ENCODE assay signal across 8 mouse cellular contexts in genomic region chr15:100613584-100613983, GRCm38 (mm10). TPM values are rescaled to one million over a fixed set of nuclear protein-coding genes. Genes with fewer than 3 reads are reported as not detected.
DNase-seq lines count a peak whose midpoint lies in the region; ATAC-seq and TF ChIP-seq lines count a peak whose summit lies in the region.

No protein-coding gene starts in this region.

- peak; percentile 90 for DNase-seq in ES-CJ7 (ENCODE audit: low read depth, low spot score)
- peak; percentile 74 for DNase-seq in c-Kit-positive CD71-positive TER-119-positive erythroid progenitor cells, embryonic 14.5 days (ENCODE audit: low spot score)
- peak; percentile 91 for DNase-seq in forebrain, embryonic 11.5 days (ENCODE audit: low spot score)
- peak; percentile 79 to 88 for DNase-seq in heart, postnatal 10 days
- peak; percentile 85 to 88 for DNase-seq in kidney, postnatal 4 days
- DNase-seq in lung, embryonic 14.5 days: peak; percentile 88
- peak; percentile 50 to 57 for DNase-seq in thymus, adult 18-20 months

- H3K4me3 ChIP-seq in forebrain, embryonic 11.5 days (ENCODE audit: low read depth, low read length): no peak overlapping the region
- peak overlapping the region; percentile 5 for H3K4me3 ChIP-seq in lung, embryonic 14.5 days (ENCODE audit: low read depth, low read length)
- no peak overlapping the region for H3K4me3 ChIP-seq in olfactory bulb, adult 2 months (ENCODE audit: insufficient read depth, low read depth, low read length)

- H3K4me2 ChIP-seq in forebrain, embryonic 11.5 days (ENCODE audit: low read depth, low read length, severe bottlenecking): peak overlapping the region; percentile 40; the same call in 1 of the 2 replicates
- peak overlapping the region; percentile 50 for H3K4me2 ChIP-seq in lung, embryonic 14.5 days

- H3K27me3 ChIP-seq in forebrain, embryonic 11.5 days (ENCODE audit: control insufficient read depth, insufficient read depth, low read length): no peaks in the 10 kb centered on the region
- H3K27me3 ChIP-seq in lung, embryonic 14.5 days (ENCODE audit: insufficient read depth, low read length): no peaks in the 10 kb centered on the region

- no peak overlapping the region for H3K27ac ChIP-seq in forebrain, embryonic 11.5 days (ENCODE audit: low read depth, low read length)
- H3K27ac ChIP-seq in lung, embryonic 14.5 days (ENCODE audit: low read depth): no peak overlapping the region
- H3K27ac ChIP-seq in olfactory bulb, adult 2 months (ENCODE audit: insufficient read depth, low read depth, low read length): no peak overlapping the region

- 0 out of 2 replicates have a peak, but pooled peaks cover 2% of the 10 kb centered on the region for H3K36me3 ChIP-seq in forebrain, embryonic 11.5 days (ENCODE audit: control insufficient read depth, insufficient read depth, low read length)
- H3K36me3 ChIP-seq in lung, embryonic 14.5 days (ENCODE audit: insufficient read depth): peaks cover 14% of the 10 kb centered on the region

- 0 out of 2 replicates have a peak overlapping the region, but pooled peaks have one; percentile 35 for H3K9ac ChIP-seq in forebrain, embryonic 11.5 days (ENCODE audit: low read length)
- 0 out of 2 replicates have a peak overlapping the region, but pooled peaks have one; percentile 2 for H3K9ac ChIP-seq in lung, embryonic 14.5 days

- no peaks in the 10 kb centered on the region for H3K9me3 ChIP-seq in forebrain, embryonic 11.5 days (ENCODE audit: control insufficient read depth, low read length)
- no peaks in the 10 kb centered on the region for H3K9me3 ChIP-seq in lung, embryonic 14.5 days (ENCODE audit: low read depth, low read length)

- H3K4me1 ChIP-seq in forebrain, embryonic 11.5 days (replicated peaks; ENCODE audit: control insufficient read depth, insufficient read depth, low read length): peaks cover 7% of the 10 kb centered on the region; the same call in 1 of the 2 replicates
- H3K4me1 ChIP-seq in lung, embryonic 14.5 days (ENCODE audit: insufficient read depth): peaks cover 3% of the 10 kb centered on the region; the same call in 1 of the 2 replicates
- H3K4me1 ChIP-seq in olfactory bulb, adult 2 months (ENCODE audit: control insufficient read depth, insufficient read depth, low read length): peaks cover 15% of the 10 kb centered on the region

- intact Hi-C loops in heart, postnatal 10 days (cut with DNase I): loop anchor here (1.0 to 5.0 kb wide), 5 partner anchors 15 to 146 kb away; partner anchors contain the start of genes Letmd1 and Pou6f1

- no peak for ATAC-seq in forebrain, embryonic 11.5 days (replicated peaks; ENCODE audit: low FRiP score)
- no peak for ATAC-seq in lung, embryonic 14.5 days (ENCODE audit: insufficient read depth)

- TF ChIP-seq CTCF in lung, embryonic 14.5 days (IDR thresholded peaks at IDR 0.05; ENCODE audit: low read depth): peak; percentile 90
- TF ChIP-seq CTCF in olfactory bulb, adult 2 months (IDR thresholded peaks at IDR 0.05; ENCODE audit: insufficient read depth, low read depth, low read length): peak; percentile 87

- 10% methylated on average over 16 of the region's 16 CpGs for WGBS in forebrain, embryonic 11.5 days
- 10% methylated on average over 16 of the region's 16 CpGs for WGBS in lung, embryonic 14.5 days
- 5% methylated on average over 16 of the region's 16 CpGs for WGBS in olfactory bulb, adult 2 months

- TF ChIP-seq POLR2A in olfactory bulb, adult 2 months (IDR thresholded peaks at IDR 0.05; ENCODE audit: insufficient read depth, low read depth, low read length): no peak

RNA-seq across cellular contexts. Expression of gene Dazap2, which starts 1.6 kb away (rescaled TPM):
- 228 and 235 TPM in 2 replicates for polyA plus RNA-seq in forebrain, embryonic 11.5 days (2014; fragmentation: Nextera tagmentation; extraction: Ambion mirVana)
- 100 to 1,000 TPM; 176 to 183 TPM for total RNA-seq in heart, postnatal 10 days (2021)
- polyA plus RNA-seq in lung, embryonic 14.5 days (2014; fragmentation: Nextera tagmentation; extraction: Ambion mirVana): 210 and 231 TPM in 2 replicates
- not detected in 2 replicates for polyA plus RNA-seq in olfactory bulb, adult 2 months (2012; ENCODE audit: insufficient read depth, insufficient read length, low replicate concordance, missing spikeins)

RNA-seq across cellular contexts. Expression of gene Pou6f1, which starts 13.8 kb away (rescaled TPM):
- 15.6 and 17.1 TPM in 2 replicates for polyA plus RNA-seq in forebrain, embryonic 11.5 days (2014; fragmentation: Nextera tagmentation; extraction: Ambion mirVana)
- 10 to 100 TPM; 20.9 to 21.6 TPM for total RNA-seq in heart, postnatal 10 days (2021)
- polyA plus RNA-seq in lung, embryonic 14.5 days (2014; fragmentation: Nextera tagmentation; extraction: Ambion mirVana): 6.5 and 7.6 TPM in 2 replicates
- polyA plus RNA-seq in olfactory bulb, adult 2 months (2012; ENCODE audit: insufficient read depth, insufficient read length, low replicate concordance, missing spikeins): not detected in 2 replicates

RNA-seq across cellular contexts. Expression of gene Smagp, which starts 23.2 kb away (rescaled TPM):
- 3.7 and 4.1 TPM in 2 replicates for polyA plus RNA-seq in forebrain, embryonic 11.5 days (2014; fragmentation: Nextera tagmentation; extraction: Ambion mirVana)
- total RNA-seq in heart, postnatal 10 days (2021): 10 to 100 TPM; 20.5 to 25.8 TPM
- 9.5 and 11.9 TPM in 2 replicates for polyA plus RNA-seq in lung, embryonic 14.5 days (2014; fragmentation: Nextera tagmentation; extraction: Ambion mirVana)
- not detected in 2 replicates for polyA plus RNA-seq in olfactory bulb, adult 2 months (2012; ENCODE audit: insufficient read depth, insufficient read length, low replicate concordance, missing spikeins)

RNA-seq across cellular contexts. Expression of gene Bin2, which starts 55.8 kb away (rescaled TPM):
- 3.9 and 5.4 TPM in 2 replicates for polyA plus RNA-seq in forebrain, embryonic 11.5 days (2014; fragmentation: Nextera tagmentation; extraction: Ambion mirVana)
- 1 to 10 TPM; 1.4 to 2.2 TPM for total RNA-seq in heart, postnatal 10 days (2021)
- polyA plus RNA-seq in lung, embryonic 14.5 days (2014; fragmentation: Nextera tagmentation; extraction: Ambion mirVana): 4.8 TPM in 2 replicates
- not detected in 2 replicates for polyA plus RNA-seq in olfactory bulb, adult 2 months (2012; ENCODE audit: insufficient read depth, insufficient read length, low replicate concordance, missing spikeins)
